Mouse (Mus musculus) retina, embryonic 14.5 days (tissue): ENCODE measurements around the gene Igf2bp3.

Experiments used
- DNase-seq: peaks from one replicate; pipeline ENCODE4 v3.0.0-alpha.2; 2015; ENCODE audit warnings: low spot score

Gene Igf2bp3

GRCm38 (mm10) chr6:49173674-49174073 lies 41.1 kb downstream of the Igf2bp3 start:
- DNase-seq = no peak

GRCm38 (mm10) chr6:49173265-49173664 lies 41.5 kb downstream of the Igf2bp3 start:
- no peak for DNase-seq

GRCm38 (mm10) chr6:49171216-49171615 lies 43.5 kb downstream of the Igf2bp3 start:
- DNase-seq = no peak

- no peak for DNase-seq
Measured at GRCm38 (mm10) chr6:49168648-49169047, 46.1 kb downstream of the Igf2bp3 start.

GRCm38 (mm10) chr6:49167406-49167805 lies 47.4 kb downstream of the Igf2bp3 start:
- no peak for DNase-seq

- DNase-seq = no peak
Measured at GRCm38 (mm10) chr6:49166318-49166717, 48.4 kb downstream of the Igf2bp3 start.

- no peak for DNase-seq
Measured at GRCm38 (mm10) chr6:49165855-49166254, 48.9 kb downstream of the Igf2bp3 start.

GRCm38 (mm10) chr6:49165101-49165500 lies 49.7 kb downstream of the Igf2bp3 start:
- DNase-seq = peak; percentile 63

- no peak for DNase-seq
Measured at GRCm38 (mm10) chr6:49164701-49165100, 50.1 kb downstream of the Igf2bp3 start.

- no peak for DNase-seq
Measured at GRCm38 (mm10) chr6:49159971-49160370, 54.8 kb downstream of the Igf2bp3 start.

- no peak for DNase-seq
Measured at GRCm38 (mm10) chr6:49156826-49157175, 58.0 kb downstream of the Igf2bp3 start.

- no peak for DNase-seq
Measured at GRCm38 (mm10) chr6:49156170-49156825, 58.5 kb downstream of the Igf2bp3 start.

- DNase-seq = no peak
Measured at GRCm38 (mm10) chr6:49151465-49151864, 63.3 kb downstream of the Igf2bp3 start.

GRCm38 (mm10) chr6:49150349-49151229 lies 64.2 kb downstream of the Igf2bp3 start:
- no peak for DNase-seq

- DNase-seq = no peak
Measured at GRCm38 (mm10) chr6:49149202-49149930, 65.4 kb downstream of the Igf2bp3 start.

GRCm38 (mm10) chr6:49148781-49149180 lies 66.0 kb downstream of the Igf2bp3 start:
- no peak for DNase-seq

- no peak for DNase-seq
Measured at GRCm38 (mm10) chr6:49148368-49148767, 66.4 kb downstream of the Igf2bp3 start.

GRCm38 (mm10) chr6:49146461-49146860 lies 68.3 kb downstream of the Igf2bp3 start:
- DNase-seq = no peak

- peak; percentile 12 for DNase-seq
Measured at GRCm38 (mm10) chr6:49142428-49142827, 72.3 kb downstream of the Igf2bp3 start.

GRCm38 (mm10) chr6:49141125-49141524 lies 73.6 kb downstream of the Igf2bp3 start:
- no peak for DNase-seq

GRCm38 (mm10) chr6:49138159-49139051 lies 76.4 kb downstream of the Igf2bp3 start:
- DNase-seq = no peak

- DNase-seq = no peak
Measured at GRCm38 (mm10) chr6:49136739-49137138, 78.0 kb downstream of the Igf2bp3 start.
